Mouse (Mus musculus) bone marrow, adult 2 months (tissue): ENCODE measurements around the gene Slc16a10.

Source experiments
- CTCF ChIP-seq: fragments of 200-500 bp; IDR thresholded peaks from 2 replicates; pipeline ENCODE4 v1.5.1; 2011; ENCODE audit warnings: low read length, control low read depth; ENCODE audit not compliant: control insufficient read depth, insufficient read depth
- POLR2A ChIP-seq: fragments of 200-500 bp; IDR thresholded peaks from 2 replicates; pipeline ENCODE4 v1.6.1; 2011; ENCODE audit warnings: low read depth, mild to moderate bottlenecking, control low read depth, low read length, borderline replicate concordance; ENCODE audit not compliant: control insufficient read depth

DNA sequence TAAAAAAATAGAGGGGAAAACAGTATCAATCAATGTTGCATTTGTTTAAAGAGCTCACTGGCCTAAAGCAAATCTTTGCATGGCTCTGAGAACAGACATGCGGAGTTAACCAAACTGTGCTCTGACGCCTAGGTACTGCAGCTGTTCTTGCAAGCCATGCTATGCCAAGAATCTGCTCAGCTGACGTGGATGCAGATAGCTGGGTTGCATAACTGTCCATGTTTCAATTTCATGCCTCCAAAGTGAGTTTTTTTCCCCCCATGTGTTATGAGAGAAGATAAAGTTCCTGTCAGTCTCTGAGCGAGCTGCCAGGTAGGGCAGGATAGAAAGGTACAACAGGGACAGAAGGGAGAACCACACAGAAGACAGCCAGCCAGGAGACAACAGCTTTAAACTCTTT, 72.8 kb downstream of the Slc16a10 start:
- TF ChIP-seq POLR2A (no peak), CTCF (no peak)
